ENCODE assay signal across 8 mouse cellular contexts in genomic region chr2:128364161-128364560, GRCm38 (mm10).
A peak's percentile ranks its signal among the peaks of the same experiment; 100 is the strongest.
DNase-seq lines count a peak whose midpoint lies in the region; ATAC-seq and TF ChIP-seq lines count a peak whose summit lies in the region.

No protein-coding gene starts in this region.

- no peaks in the 10 kb centered on the region for H3K9me3 ChIP-seq in embryonic facial prominence, embryonic 12.5 days
- 0 out of 2 replicates have a peak, but pooled peaks cover 5% of the 10 kb centered on the region for H3K9me3 ChIP-seq in liver, embryonic 12.5 days (replicated peaks)
- H3K9me3 ChIP-seq in neural tube, embryonic 15.5 days (replicated peaks) = no peaks in the 10 kb centered on the region
- no peaks in the 10 kb centered on the region for H3K9me3 ChIP-seq in hindbrain, embryonic 16.5 days (ENCODE audit: control insufficient read depth, low read length)

- no peak for TF ChIP-seq CTCF in layer of hippocampus, adult 2 months (conservative IDR thresholded peaks at IDR 0.05)

- no peak for ATAC-seq in embryonic facial prominence, embryonic 12.5 days (ENCODE audit: insufficient number of reproducible peaks, insufficient read depth, low FRiP score, low TSS enrichment)
- no peak for ATAC-seq in liver, embryonic 12.5 days
- no peak for ATAC-seq in neural tube, embryonic 15.5 days (ENCODE audit: low FRiP score)
- ATAC-seq in hindbrain, embryonic 16.5 days = no peak

- H3K4me2 ChIP-seq in embryonic facial prominence, embryonic 12.5 days (replicated peaks) = peak overlapping the region; percentile 25
- H3K4me2 ChIP-seq in liver, embryonic 12.5 days = peak overlapping the region; percentile 13
- peak overlapping the region; percentile 23; the same call in 1 of the 2 replicates for H3K4me2 ChIP-seq in neural tube, embryonic 15.5 days
- no peak overlapping the region for H3K4me2 ChIP-seq in hindbrain, embryonic 16.5 days (ENCODE audit: low read length)

- peak; percentile 53 for DNase-seq in R1 (ENCODE audit: low read depth, low spot score)
- DNase-seq in induced T-regulatory cell, adult 2 months (ENCODE audit: low read depth) = peak; percentile 36
- no peak for DNase-seq in cerebellum, postnatal 25 days
- no peak for DNase-seq in layer of hippocampus, adult 2 months (ENCODE audit: low spot score in 2 of 2)

- H3K36me3 ChIP-seq in embryonic facial prominence, embryonic 12.5 days = no peaks in the 10 kb centered on the region
- no peaks in the 10 kb centered on the region for H3K36me3 ChIP-seq in liver, embryonic 12.5 days
- no peaks in the 10 kb centered on the region for H3K36me3 ChIP-seq in neural tube, embryonic 15.5 days
- no peaks in the 10 kb centered on the region for H3K36me3 ChIP-seq in hindbrain, embryonic 16.5 days (ENCODE audit: control insufficient read depth, insufficient read depth, low read length)

- WGBS in embryonic facial prominence, embryonic 12.5 days = 50% methylated on average over 14 of the region's 14 CpGs
- 48% methylated on average over 14 of the region's 14 CpGs for WGBS in liver, embryonic 12.5 days (ENCODE audit: insufficient replicate concordance)
- 64% methylated on average over 14 of the region's 14 CpGs for WGBS in neural tube, embryonic 15.5 days
- WGBS in hindbrain, embryonic 16.5 days = 77% methylated on average over 14 of the region's 14 CpGs

- H3K4me3 ChIP-seq in embryonic facial prominence, embryonic 12.5 days = no peak overlapping the region
- no peak overlapping the region for H3K4me3 ChIP-seq in liver, embryonic 12.5 days
- no peak overlapping the region for H3K4me3 ChIP-seq in neural tube, embryonic 15.5 days (replicated peaks)
- H3K4me3 ChIP-seq in layer of hippocampus, adult 2 months = no peak overlapping the region
- no peak overlapping the region for H3K4me3 ChIP-seq in hindbrain, embryonic 16.5 days (ENCODE audit: low read length)

- no peak overlapping the region for H3K27ac ChIP-seq in embryonic facial prominence, embryonic 12.5 days
- H3K27ac ChIP-seq in liver, embryonic 12.5 days = no peak overlapping the region
- no peak overlapping the region for H3K27ac ChIP-seq in neural tube, embryonic 15.5 days (replicated peaks)
- no peak overlapping the region for H3K27ac ChIP-seq in layer of hippocampus, adult 2 months
- no peak overlapping the region for H3K27ac ChIP-seq in hindbrain, embryonic 16.5 days (ENCODE audit: low read depth, low read length)

- peaks cover 14% of the 10 kb centered on the region for H3K4me1 ChIP-seq in embryonic facial prominence, embryonic 12.5 days
- H3K4me1 ChIP-seq in liver, embryonic 12.5 days = peaks cover 14% of the 10 kb centered on the region; the same call in 1 of the 2 replicates
- H3K4me1 ChIP-seq in neural tube, embryonic 15.5 days = no peaks in the 10 kb centered on the region
- no peaks in the 10 kb centered on the region for H3K4me1 ChIP-seq in hindbrain, embryonic 16.5 days (ENCODE audit: control insufficient read depth, insufficient read depth, low read depth, low read length)

- no peak overlapping the region for H3K9ac ChIP-seq in embryonic facial prominence, embryonic 12.5 days
- no peak overlapping the region for H3K9ac ChIP-seq in liver, embryonic 12.5 days
- no peak overlapping the region for H3K9ac ChIP-seq in neural tube, embryonic 15.5 days (replicated peaks)
- H3K9ac ChIP-seq in hindbrain, embryonic 16.5 days (ENCODE audit: low read depth, low read length) = no peak overlapping the region

- H3K27me3 ChIP-seq in embryonic facial prominence, embryonic 12.5 days = no peaks in the 10 kb centered on the region
- no peaks in the 10 kb centered on the region for H3K27me3 ChIP-seq in liver, embryonic 12.5 days (replicated peaks)
- H3K27me3 ChIP-seq in neural tube, embryonic 15.5 days (replicated peaks) = no peaks in the 10 kb centered on the region
- no peaks in the 10 kb centered on the region for H3K27me3 ChIP-seq in hindbrain, embryonic 16.5 days (replicated peaks; ENCODE audit: control insufficient read depth, insufficient read depth, low read length)

Comparison
In these comparisons a context has a peak if more than half of its experiments do, and no peak if none do; other contexts are left out.
1. DNase-seq: peak in R1 (single experiment) and induced T-regulatory cell, adult 2 months (single experiment); none in cerebellum, postnatal 25 days (0 of 2) and layer of hippocampus, adult 2 months (0 of 2).